Mouse (Mus musculus) right cerebral cortex, postnatal 10 days (tissue): ENCODE data around the gene Setd4.
"Not testable (repeated sequence)": the region's sequence is repeated elsewhere in the genome, so short reads cannot be mapped to it uniquely, and the experiment has no call there.

Source experiments
- DNase-seq, 2 experiments: peaks; one replicate each; pipeline ENCODE4 v3.0.0; 2021; ENCODE audit warnings: low spot score in 2 of 2

Setd4 gene

DNA sequence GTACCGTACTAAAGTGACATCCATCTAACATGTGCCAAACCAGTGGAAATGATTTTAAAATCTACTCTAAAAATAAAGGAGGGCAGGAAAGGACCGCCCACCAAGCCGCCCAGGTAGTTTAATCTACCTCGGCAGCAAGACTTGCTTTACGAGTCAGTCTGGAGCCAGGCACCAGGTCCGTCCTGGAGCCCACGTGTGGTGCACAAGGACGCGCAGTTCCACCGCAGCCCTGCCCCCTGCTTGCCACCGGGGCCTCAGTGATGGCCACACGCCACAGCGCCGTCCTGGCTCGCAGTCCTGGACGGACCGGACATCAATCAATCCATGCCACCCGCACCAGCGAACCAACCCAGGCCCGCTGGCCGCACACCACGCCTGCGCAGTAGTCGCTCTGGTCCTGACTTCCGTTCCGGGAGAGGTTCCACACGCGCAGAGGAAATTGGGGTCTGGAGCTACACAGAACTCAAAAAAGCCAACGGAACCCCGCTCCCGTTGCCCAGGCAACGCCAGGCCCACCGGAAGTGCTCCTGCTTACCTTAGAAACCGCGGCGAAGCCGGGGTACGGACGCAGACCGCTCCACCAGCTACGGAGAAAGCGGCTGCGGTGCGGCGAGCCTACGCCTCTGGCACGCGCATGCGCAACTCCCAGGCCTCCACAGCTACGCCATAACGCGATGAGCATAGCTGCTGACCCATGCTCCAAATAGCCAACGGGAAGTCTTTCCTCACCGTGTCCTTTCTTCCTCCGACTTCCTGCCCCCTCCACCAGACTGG lies at the start of gene Setd4:
Gene Setd4 (minus strand): TSS at position 625 of the 774 bp plus-strand sequence.
- DNase-seq = peak; percentile 96 to 98

DNA sequence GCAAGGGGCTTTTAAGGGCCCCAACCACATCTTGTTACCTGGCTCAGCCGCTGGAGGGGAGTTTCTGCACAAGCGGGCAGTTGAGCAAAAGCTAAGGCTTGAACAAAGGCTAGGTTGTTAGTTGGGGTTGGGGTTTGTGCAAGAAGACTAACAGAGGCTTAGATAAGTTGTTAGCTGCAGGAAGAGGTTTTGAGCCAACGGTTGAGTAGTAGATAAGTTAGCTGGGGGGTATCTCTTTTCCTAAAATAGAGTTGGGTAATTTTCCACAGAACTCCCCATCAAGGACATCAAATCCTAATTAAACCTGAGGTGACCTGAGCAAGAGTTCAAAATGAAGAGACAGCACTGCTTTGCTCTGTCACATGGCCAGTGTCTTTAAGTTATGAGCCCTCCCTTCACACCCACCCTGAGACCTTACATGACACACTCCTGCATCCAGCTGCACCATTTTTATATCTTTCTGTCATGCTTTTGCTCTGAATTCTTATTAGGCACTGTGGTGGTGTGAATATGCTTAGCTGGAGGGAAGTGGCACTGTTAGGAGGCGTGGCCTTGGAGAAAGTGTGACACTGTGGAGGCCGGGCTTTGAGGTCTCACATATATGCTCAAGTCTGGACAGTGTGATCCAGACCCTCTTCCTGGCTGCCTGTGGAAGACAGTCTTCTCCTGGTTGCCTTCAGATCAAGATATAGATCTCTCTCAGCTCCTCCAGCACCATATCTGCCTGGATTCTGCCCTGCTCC lies 44.7 kb upstream of the Setd4 start:
- no peak for DNase-seq

DNA sequence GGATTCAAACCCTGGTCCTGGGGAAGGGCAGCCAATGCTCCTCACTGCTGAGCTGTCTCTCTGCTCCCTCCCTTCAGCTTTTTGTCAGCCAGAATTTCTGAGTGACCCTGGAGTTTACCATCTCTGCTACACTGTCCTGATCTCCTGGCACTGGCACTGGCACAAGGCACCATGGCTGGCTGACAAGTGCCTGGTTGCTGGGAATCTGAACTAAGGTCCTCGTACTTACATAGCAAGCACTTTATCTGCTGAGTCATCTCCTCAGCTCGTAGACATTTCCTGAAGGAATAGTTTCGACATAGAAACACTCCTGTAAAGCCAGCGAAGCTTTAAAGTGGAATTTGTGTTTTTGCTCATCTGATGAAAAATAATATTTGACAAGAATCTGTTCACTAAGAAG lies 40.1 kb upstream of the Setd4 start:
- DNase-seq = no peak

DNA sequence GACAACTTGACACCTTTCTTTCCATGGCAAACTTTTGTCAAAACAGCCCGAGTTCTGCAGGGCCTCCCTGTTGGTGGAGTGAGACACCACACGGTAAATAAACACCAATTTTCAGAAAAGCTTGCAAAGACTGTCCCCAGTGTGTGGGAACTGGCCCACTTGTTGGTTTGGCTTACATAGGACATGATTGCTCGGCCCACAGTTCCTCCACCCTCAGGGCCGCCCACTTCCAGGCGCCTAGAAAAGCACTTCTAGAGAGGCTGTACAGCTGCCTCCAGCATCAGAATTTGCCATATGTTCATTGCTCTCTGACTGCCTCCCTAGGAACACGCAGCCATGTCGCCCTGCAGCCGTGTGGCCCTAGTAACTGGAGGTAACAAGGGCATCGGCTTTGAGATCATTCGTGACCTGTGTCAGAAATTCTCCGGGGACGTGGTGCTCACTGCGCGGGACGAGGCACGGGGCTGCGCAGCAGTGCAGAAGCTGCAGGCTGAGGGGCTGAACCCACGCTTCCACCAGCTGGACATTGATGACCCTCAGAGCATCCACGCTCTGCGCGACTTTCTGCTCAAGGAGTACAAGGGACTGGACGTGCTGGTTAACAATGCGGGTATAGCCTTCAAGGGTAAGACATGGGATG lies 24.0 kb upstream of the Setd4 start, which contains the start of gene Gm5678:
Gene Gm5678 (plus strand): TSS at position 337 of the 640 bp plus-strand sequence.
- no peak for DNase-seq

DNA sequence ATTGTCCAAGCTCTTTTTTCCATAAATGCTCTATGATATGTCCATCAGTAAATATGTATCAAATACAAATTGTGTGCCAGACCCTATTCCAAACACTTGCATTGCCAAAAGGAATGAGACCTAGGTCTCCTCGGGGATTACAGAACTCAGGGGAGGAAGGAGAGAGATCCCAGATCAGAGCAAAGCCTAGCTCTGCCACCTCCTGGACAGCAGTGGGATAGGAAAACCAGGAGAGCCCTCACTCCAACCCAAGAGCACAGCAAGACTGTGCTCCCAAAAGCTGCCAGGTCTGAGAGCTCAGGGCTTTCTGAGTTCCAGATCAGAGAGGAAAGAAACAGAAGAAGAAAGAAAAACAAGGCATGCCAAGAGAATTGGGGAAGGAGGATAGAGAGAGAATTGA lies 22.9 kb upstream of the Setd4 start:
- DNase-seq = peak in 1 of 2 experiments; percentile 49

DNA sequence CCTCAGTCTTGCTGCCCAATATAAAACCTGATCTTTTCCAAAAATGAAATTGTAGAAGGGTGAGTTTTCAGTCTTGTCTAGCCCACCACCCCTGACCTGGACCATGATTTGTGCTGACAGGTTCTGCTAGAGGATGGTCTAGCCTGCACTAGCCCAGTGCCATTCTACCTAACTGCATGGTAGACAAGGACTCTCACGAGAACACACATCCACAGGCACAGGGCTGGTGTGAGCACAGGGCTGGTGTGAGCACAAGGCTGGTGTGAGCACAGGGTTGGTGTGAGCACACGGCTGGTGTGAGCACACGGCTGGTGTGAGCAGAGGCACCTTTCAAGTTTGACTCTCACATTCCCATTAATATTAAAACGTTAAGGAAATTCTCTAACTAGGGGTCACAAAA lies 20.8 kb upstream of the Setd4 start:
- no peak for DNase-seq

DNA sequence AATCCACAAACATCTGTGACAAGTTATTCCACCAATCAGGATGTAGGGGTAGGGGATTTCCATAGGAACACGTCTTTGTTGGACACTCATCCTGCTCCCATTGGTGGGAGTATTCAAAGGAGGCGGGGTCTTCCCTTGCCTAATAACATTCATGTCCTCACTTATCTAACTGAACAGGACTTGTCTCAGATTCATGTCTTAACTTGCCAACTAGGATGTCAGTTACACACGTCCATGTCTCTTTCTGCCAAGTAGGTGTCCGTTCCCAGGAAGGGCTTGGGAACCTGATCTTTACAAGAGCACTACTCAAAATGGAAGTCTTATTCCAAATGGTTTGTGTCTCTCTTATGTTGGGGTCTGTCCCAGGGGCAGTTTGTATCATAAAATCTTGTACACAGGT lies 19.9 kb upstream of the Setd4 start:
- not testable (repeated sequence) for DNase-seq

DNA sequence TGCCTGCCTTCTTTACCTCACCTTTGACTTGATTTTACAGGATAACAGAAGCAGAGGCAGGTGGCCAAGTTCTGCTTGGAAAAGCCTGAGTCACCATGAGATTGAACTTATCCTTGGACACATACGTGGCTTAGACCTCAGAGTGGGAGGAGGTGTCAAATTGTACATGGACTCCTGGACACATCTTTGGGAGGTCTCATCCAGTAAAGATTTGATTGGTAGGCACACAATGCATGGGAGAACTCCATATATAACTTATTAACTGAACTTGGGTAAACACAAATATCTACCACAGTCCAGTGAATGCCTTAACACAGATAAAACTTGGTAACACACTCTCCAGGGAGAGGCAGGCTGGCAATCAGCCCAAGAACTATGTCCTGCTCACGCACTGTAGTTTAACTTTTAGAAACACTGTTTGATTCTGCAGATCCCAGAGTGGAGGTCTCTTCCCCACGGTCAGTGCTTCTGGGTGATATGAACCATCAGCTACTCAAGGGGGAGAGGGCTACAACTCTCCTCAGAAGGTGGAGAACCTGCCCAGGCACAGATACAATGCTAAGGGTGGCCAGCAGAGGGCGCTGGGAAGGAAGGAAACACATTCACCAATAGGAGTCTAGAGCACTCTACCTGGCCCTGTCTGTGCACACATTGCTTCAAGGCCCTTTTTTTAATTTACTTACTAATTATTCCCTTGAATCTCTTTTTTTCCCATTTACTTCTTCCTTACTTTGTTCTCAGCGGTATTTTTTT lies 11.4 kb upstream of the Setd4 start:
- DNase-seq = peak in 1 of 2 experiments; percentile 57

DNA sequence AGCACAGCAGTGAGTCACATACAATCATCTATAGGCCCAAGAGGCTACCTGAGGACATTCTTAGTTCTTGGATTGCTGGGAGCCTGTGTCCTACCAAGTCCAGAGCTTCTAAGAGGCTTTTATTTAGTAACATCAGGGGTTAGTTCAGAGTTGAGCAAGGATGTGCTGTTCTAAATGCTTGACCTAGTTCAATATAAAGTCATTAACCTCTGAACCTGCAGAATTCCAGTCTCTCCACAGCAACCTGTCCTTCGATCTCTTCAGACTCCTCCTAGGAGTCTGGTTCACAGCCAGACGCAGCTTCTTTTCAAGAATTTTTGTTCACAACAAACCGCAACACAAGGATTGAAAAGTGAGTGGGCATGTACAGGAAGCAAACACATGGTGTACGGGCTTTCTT lies 7.1 kb upstream of the Setd4 start:
- DNase-seq = no peak

DNA sequence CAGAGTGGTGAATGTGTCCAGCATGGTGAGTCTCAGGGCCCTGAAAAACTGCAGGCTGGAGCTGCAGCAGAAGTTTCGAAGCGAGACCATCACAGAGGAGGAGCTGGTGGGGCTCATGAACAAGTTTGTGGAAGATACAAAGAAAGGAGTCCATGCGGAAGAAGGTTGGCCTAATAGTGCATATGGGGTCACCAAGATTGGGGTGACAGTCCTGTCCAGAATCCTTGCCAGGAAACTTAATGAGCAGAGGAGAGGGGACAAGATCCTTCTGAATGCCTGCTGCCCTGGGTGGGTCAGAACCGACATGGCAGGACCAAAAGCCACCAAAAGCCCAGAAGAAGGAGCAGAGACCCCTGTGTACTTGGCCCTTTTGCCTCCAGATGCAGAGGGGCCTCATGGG lies 5.9 kb upstream of the Setd4 start:
- DNase-seq = no peak

DNA sequence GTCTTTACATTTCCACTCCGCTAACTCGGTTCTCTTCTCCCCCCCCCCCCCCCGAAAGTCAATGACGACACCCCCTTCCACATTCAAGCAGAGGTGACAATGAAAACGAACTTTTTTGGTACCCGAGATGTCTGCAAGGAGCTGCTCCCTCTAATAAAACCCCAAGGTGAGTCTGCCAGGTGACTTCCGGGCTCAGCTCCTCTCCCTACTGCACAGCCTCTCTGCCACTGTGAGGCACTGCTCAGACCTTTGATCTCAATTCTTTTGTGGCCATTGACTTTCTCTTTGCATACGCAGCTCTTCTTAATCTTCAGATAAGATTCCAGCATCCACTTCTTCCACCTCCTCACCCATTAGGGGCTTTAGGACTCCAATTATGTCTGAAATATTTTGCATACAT lies 4.9 kb upstream of the Setd4 start:
- no peak for DNase-seq

DNA sequence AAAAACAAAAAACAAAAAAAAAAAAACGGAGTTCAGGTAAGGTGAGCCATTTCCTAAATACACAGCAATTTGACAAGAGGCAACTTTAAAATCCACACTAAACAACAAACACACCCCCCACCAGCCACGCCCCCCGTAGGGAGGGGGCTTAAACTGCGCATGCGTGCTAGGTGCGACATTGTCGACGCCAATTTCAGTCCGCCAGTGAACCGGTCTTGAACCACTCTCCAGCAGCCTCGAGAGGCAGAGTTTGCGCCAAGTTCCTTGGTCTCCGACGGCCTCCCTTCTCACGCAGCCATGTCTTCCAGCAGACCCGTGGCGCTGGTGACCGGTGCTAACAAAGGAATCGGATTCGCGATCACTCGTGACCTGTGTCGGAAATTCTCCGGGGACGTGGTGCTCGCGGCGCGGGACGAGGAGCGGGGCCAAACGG lies 3.8 kb upstream of the Setd4 start:
- DNase-seq = peak; percentile 83 to 89

DNA sequence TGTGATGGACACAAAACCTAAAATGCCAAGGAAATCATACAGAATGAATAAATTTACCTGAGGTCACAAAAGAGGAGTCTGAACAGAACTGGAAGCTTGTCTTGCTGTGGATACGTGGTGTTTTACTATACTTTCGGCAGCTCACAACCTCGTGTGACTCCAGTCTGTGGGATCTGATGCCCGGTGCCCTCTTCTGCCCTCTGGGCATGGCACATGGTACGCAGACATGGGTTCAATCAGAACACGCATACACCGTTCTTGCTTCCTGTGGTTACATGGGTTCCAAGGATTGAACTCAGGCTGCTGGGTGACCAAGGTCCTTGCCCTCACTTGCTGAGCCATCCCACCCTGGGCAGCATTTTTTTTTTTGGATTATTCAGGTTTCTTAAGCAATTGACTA lies 2.3 kb upstream of the Setd4 start:
- DNase-seq = peak in 1 of 2 experiments; percentile 40

DNA sequence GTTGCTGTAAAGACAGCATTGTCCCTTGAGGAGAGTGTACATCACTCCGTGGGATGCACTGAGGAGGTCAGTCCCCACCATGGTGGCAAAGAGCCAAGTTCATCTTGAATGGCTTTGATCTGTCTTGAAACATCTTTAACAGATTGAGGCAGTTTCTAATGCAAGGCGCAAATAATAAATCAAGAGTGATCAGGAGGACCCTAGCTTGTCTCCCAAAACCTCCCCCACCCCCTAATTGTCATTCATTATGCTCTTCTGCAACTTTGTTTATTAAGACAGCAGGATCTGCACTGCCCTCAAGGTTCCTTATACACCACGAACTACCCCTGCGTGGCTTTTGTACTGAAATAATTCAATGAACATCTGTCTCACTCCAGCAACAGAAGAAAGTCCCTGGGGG lies 1.7 kb upstream of the Setd4 start, which contains the start of gene Cbr1:
Gene Cbr1 (plus strand): TSS at position 301 of the 400 bp plus-strand sequence.
- no peak for DNase-seq

DNA sequence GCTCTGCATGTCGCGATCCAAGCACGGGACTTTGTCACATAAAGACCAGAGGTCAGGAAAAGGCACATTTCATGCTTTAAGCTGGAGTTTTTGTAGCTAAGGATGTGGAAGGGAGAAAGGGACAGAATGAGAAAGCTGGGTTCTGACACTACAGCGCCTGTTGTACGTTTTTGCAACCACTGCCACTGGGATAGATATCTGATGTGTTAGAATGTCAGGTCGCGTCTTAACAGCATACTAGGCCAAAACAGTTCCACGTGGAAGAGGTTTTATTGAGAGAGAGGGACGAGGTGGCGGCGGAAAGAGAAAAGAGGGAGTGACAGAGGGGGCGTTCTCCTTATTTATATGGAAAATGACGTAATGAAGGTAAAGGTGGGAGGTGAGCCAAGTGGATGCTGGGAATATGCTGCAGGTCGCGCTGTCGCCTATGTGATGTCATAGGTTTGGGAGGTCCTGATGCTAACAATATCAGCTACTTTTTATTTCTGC lies 662 bp upstream of the Setd4 start:
- peak; percentile 54 to 73 for DNase-seq

DNA sequence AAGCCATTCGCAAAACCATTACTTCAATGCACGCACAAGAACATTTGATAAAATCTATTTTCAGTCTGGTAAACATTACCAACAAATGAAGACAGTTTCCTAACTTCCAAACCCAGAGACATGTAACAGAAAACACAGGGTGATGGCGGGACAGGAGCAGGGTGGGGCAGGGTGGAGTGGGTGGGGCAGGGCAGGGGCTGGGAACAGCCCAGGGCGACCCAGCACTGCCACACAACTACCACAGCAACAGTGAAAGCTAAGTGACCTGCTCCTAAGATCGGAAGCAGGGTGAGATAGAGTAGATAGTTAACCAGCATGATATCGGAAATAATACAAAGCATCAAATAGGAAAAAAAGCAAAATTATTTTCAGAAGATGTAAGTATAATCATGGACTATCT lies 4.4 kb downstream of the Setd4 start:
- no peak for DNase-seq

DNA sequence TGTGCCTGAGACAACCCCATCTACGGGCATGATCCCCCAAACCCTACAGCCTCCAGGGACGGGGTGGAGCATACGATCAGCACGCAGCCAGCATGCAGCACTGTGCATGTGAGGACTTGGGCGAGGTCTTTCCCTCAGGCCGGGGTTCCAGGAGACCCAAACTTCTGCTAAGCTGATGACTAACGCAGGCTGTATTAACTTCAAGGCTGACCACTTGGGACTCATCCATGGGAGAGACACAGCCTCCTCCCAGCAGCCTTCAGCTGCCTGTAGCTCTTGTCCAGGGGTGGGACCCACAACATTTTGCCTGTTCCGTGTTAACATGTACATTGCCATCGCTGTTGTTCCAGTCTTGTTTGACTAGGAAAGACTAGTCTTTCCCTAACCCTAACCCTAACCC lies 6.3 kb downstream of the Setd4 start:
- peak in 1 of 2 experiments; percentile 21 for DNase-seq

DNA sequence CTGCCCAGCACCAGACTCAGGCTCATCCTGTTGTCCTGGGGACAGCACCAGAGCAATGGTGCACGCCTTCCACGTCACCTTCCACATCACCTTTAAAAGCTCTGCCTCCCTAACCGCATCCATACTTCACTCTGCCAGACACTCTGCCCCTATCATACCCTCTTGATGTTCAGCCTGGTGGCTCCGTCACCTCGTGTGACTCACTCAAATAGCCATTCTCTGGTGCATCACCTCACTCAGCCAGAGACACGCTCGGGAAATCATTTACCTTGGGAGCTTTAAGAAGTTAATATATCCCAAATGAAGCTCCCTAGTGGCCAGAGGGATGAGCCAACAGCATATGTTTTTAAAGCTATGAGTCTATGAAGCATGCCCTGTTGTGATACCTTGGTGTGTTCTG lies 7.1 kb downstream of the Setd4 start:
- no peak for DNase-seq

DNA sequence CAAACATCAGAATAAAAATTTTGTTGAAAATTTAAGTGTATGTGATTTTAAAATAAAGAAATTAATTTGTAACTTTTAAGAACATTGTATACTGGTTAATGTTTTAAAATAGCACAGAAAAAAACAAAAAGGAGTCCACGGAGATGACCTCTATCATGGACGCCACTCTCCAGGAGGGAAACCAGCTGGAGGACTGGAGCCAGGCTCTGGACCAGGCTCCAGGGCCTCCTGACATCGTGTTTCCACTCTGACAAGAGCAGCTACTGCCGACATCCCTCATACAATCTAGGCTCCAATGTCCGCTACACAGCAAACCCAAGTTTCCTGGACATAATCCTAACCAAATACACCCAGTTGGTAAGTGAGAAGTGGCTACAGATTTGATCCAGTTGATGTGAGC lies 8.1 kb downstream of the Setd4 start:
- peak in 1 of 2 experiments; percentile 12 for DNase-seq

DNA sequence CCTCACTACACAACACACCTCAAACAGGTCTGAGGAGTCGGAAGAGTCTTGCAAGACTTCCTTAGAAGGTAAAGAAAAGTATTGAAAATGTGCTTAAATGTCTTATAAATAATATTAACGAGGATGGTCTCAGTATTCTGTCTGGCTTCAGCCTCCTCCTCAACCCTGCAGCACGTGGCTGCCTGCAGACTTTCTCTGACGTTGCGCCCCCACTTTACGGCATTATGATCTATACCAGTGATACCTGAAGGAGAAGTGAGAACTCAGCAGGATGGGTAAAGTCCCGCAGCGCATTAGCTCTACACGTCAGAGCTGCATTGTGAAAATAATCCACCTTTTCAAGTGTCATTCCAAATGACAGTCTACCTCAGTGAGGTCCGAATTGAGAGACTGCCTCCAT lies 9.4 kb downstream of the Setd4 start:
- DNase-seq = no peak

DNA sequence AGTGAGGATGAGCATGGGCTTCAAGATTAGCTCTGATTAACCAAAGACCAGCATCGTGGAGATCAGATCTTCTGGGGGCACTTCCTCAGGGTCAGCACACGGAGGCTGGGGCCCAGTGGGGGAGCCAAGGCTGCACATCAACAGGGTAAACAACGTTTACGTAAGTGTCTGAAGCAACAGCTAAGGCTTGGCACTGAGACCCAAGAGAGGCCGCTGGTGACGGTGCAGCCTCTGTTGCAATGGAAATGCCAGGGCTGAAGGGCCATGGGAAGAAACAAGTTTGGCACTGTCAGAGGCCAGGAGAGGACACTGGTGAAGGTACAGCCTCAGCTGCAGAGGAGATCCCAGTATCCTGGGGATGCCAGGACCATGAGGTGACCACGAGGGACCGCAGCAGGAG lies 10.5 kb downstream of the Setd4 start:
- DNase-seq = no peak

DNA sequence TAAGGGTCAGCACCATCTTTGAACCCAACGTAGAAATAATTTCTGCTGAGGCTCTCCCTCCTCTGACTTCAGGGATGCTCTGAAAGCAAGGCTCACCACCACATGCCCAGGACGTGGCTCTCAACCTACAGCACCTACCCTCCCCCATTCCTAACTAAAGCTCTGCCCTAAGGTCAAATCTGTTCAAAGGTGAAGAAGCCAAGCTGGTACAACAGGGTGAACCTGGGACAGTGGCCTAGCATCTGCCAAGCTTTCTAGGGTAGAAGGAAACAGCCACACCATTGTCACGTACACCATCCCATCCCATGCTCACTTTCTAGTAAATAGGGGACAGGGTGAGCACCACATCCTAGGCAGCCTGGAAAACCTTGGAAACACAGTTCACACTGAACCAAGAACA lies 11.2 kb downstream of the Setd4 start:
- no peak for DNase-seq
